31 mouse cellular contexts compared by ENCODE assay signal in genomic region chr8:109640410-109640809, GRCm38 (mm10). TPM values are rescaled to one million over a fixed set of nuclear protein-coding genes. Genes with fewer than 3 reads are reported as not detected.
DNase-seq lines count a peak whose midpoint lies in the region; ATAC-seq lines count a peak whose summit lies in the region.
"Had no signal": no experiment of that assay in that cellular context is flagged by ENCODE, and none has a peak within 500 bp of the region (broad histone marks: within the 10 kb centered on the region; RNA-seq: fewer than 3 reads in every experiment).

No protein-coding gene starts in this region.

- H3K9me3 ChIP-seq in embryonic facial prominence, embryonic 14.5 days (ENCODE audit: control insufficient read depth, low read length) = no peaks in the 10 kb centered on the region
- H3K9me3 ChIP-seq in embryonic facial prominence, embryonic 10.5 days = no peaks in the 10 kb centered on the region
- H3K9me3 ChIP-seq in kidney, embryonic 15.5 days (replicated peaks) = no peaks in the 10 kb centered on the region
- H3K9me3 ChIP-seq: embryonic facial prominence, embryonic 13.5 days; forebrain, embryonic 10.5 days; hindbrain, embryonic 10.5 days; hindbrain, embryonic 13.5 days had no signal

- H3K4me2 ChIP-seq in embryonic facial prominence, embryonic 14.5 days (ENCODE audit: low read depth, low read length) = no peak overlapping the region
- H3K4me2 ChIP-seq in kidney, embryonic 15.5 days = no peak overlapping the region
- H3K4me2 ChIP-seq: embryonic facial prominence, embryonic 13.5 days; heart, embryonic 11.5 days; hindbrain, embryonic 13.5 days had no signal

- ATAC-seq in embryonic facial prominence, embryonic 14.5 days (ENCODE audit: low read depth) = no peak
- no peak for ATAC-seq in kidney, embryonic 15.5 days (replicated peaks; ENCODE audit: low FRiP score)
- ATAC-seq: forebrain, embryonic 14.5 days; forebrain, postnatal 0 days; hindbrain, embryonic 16.5 days; intestine, postnatal 0 days had no signal

- DNase-seq in embryonic facial prominence, embryonic 14.5 days (ENCODE audit: low spot score) = peak; percentile 8
- no peak for DNase-seq in embryonic facial prominence, embryonic 10.5 days (ENCODE audit: low spot score)
- DNase-seq in kidney, postnatal 4 days = peak; percentile 14 to 22
- DNase-seq in ES-CJ7 (ENCODE audit: low read depth, low spot score) (peak; percentile 35), R1 (ENCODE audit: low read depth, low spot score) (peak; percentile 28)
- DNase-seq in adrenal gland, postnatal 4 days (ENCODE audit: low spot score in 2 of 2) = no peak
- DNase-seq in urinary bladder, postnatal 10 days (ENCODE audit: low spot score) = no peak
- DNase-seq: adrenal gland, adult 2 months; adrenal gland, postnatal 14 days; B cell, adult 2 months; cerebellum, adult 11-12 months; cerebellum, adult 8-10 months; cerebellum, postnatal 10 days; cerebellum, postnatal 36 days; forebrain, postnatal 0 days; gastrocnemius, adult 2 months; gastrocnemius, postnatal 14 days; heart, adult 11 months had no signal

- no peaks in the 10 kb centered on the region for H3K36me3 ChIP-seq in embryonic facial prominence, embryonic 14.5 days (ENCODE audit: control insufficient read depth, insufficient read depth, low read length)
- no peaks in the 10 kb centered on the region for H3K36me3 ChIP-seq in embryonic facial prominence, embryonic 10.5 days (replicated peaks)
- no peaks in the 10 kb centered on the region for H3K36me3 ChIP-seq in kidney, embryonic 15.5 days
- H3K36me3 ChIP-seq: embryonic facial prominence, embryonic 13.5 days; forebrain, embryonic 10.5 days; hindbrain, embryonic 10.5 days; hindbrain, embryonic 13.5 days had no signal

- H3K9ac ChIP-seq in embryonic facial prominence, embryonic 14.5 days (ENCODE audit: low read depth, low read length) = no peak overlapping the region
- H3K9ac ChIP-seq in kidney, embryonic 15.5 days = no peak overlapping the region
- H3K9ac ChIP-seq: embryonic facial prominence, embryonic 13.5 days; forebrain, postnatal 0 days; hindbrain, embryonic 13.5 days had no signal

- no peak overlapping the region for H3K4me3 ChIP-seq in embryonic facial prominence, embryonic 14.5 days (ENCODE audit: low read depth, low read length)
- no peak overlapping the region for H3K4me3 ChIP-seq in embryonic facial prominence, embryonic 10.5 days
- H3K4me3 ChIP-seq in kidney, embryonic 15.5 days (replicated peaks) = no peak overlapping the region
- H3K4me3 ChIP-seq: embryonic facial prominence, embryonic 13.5 days; forebrain, embryonic 10.5 days; gastrocnemius, adult 2 months; hindbrain, embryonic 10.5 days; hindbrain, embryonic 13.5 days had no signal

- H3K27me3 ChIP-seq in embryonic facial prominence, embryonic 14.5 days (replicated peaks; ENCODE audit: control insufficient read depth, insufficient read depth, low read length) = no peaks in the 10 kb centered on the region
- no peaks in the 10 kb centered on the region for H3K27me3 ChIP-seq in embryonic facial prominence, embryonic 10.5 days (replicated peaks; ENCODE audit: low read depth, poor library complexity, severe bottlenecking)
- H3K27me3 ChIP-seq in kidney, embryonic 15.5 days = no peaks in the 10 kb centered on the region
- H3K27me3 ChIP-seq: CH12.LX; embryonic facial prominence, embryonic 13.5 days; hindbrain, embryonic 13.5 days had no signal

- H3K27ac ChIP-seq in embryonic facial prominence, embryonic 14.5 days (replicated peaks; ENCODE audit: low read depth, low read length) = no peak overlapping the region
- no peak overlapping the region for H3K27ac ChIP-seq in embryonic facial prominence, embryonic 10.5 days (replicated peaks)
- H3K27ac ChIP-seq in kidney, embryonic 15.5 days = no peak overlapping the region
- H3K27ac ChIP-seq: embryonic facial prominence, embryonic 13.5 days; forebrain, embryonic 10.5 days; gastrocnemius, adult 2 months; hindbrain, embryonic 10.5 days; hindbrain, embryonic 13.5 days had no signal

- H3K4me1 ChIP-seq in embryonic facial prominence, embryonic 14.5 days (ENCODE audit: control insufficient read depth, insufficient read depth, low read length) = no peaks in the 10 kb centered on the region
- no peaks in the 10 kb centered on the region for H3K4me1 ChIP-seq in embryonic facial prominence, embryonic 10.5 days
- H3K4me1 ChIP-seq in kidney, embryonic 15.5 days = no peaks in the 10 kb centered on the region
- H3K4me1 ChIP-seq: embryonic facial prominence, embryonic 13.5 days; forebrain, embryonic 10.5 days; hindbrain, embryonic 10.5 days; hindbrain, embryonic 13.5 days had no signal

- WGBS in embryonic facial prominence, embryonic 14.5 days = 50% methylated on average over 7 of the region's 7 CpGs
- WGBS in embryonic facial prominence, embryonic 10.5 days = 63% methylated on average over 7 of the region's 7 CpGs
- WGBS in kidney, embryonic 15.5 days = 60% methylated on average over 7 of the region's 7 CpGs

RNA-seq across cellular contexts. Expression of gene Pkd1l3, which starts 26.1 kb away (rescaled TPM):
- 0.24 TPM in 1 of 2 replicates, not detected in the other for polyA plus RNA-seq in embryonic facial prominence, embryonic 14.5 days (2014; fragmentation: Nextera tagmentation; extraction: Ambion mirVana)
- polyA plus RNA-seq in embryonic facial prominence, embryonic 10.5 days (2016; fragmentation: Nextera tagmentation; extraction: Ambion mirVana) = 0.10 and 0.12 TPM in 2 replicates
- 0.09 and 0.14 TPM in 2 replicates for polyA plus RNA-seq in kidney, embryonic 15.5 days (2015; fragmentation: Nextera tagmentation; extraction: Ambion mirVana)
- total RNA-seq in adrenal gland, postnatal 4 days (2021) = under 1 TPM in 1 of 2 experiments, not detected in 1; 0.08 TPM
- total RNA-seq: gastrocnemius, postnatal 4 days; heart, postnatal 25 days had no signal
- polyA plus RNA-seq: forebrain, embryonic 14.5 days; heart, embryonic 14.5 days; intestine, postnatal 0 days had no signal

RNA-seq across cellular contexts. Expression of gene Dhodh, which starts 31.9 kb away (rescaled TPM):
- 34.7 and 39.3 TPM in 2 replicates for polyA plus RNA-seq in embryonic facial prominence, embryonic 14.5 days (2014; fragmentation: Nextera tagmentation; extraction: Ambion mirVana)
- 54.5 and 56.7 TPM in 2 replicates for polyA plus RNA-seq in embryonic facial prominence, embryonic 10.5 days (2016; fragmentation: Nextera tagmentation; extraction: Ambion mirVana)
- polyA plus RNA-seq in kidney, embryonic 15.5 days (2015; fragmentation: Nextera tagmentation; extraction: Ambion mirVana) = 42.0 and 50.2 TPM in 2 replicates
- total RNA-seq in adrenal gland, postnatal 4 days (2021) = 10 to 100 TPM; 27.2 to 32.1 TPM

RNA-seq across cellular contexts. Expression of gene Ist1, which starts 52.6 kb away (rescaled TPM):
- polyA plus RNA-seq in embryonic facial prominence, embryonic 14.5 days (2014; fragmentation: Nextera tagmentation; extraction: Ambion mirVana) = 118 and 136 TPM in 2 replicates
- 141 and 149 TPM in 2 replicates for polyA plus RNA-seq in embryonic facial prominence, embryonic 10.5 days (2016; fragmentation: Nextera tagmentation; extraction: Ambion mirVana)
- 136 and 141 TPM in 2 replicates for polyA plus RNA-seq in kidney, embryonic 15.5 days (2015; fragmentation: Nextera tagmentation; extraction: Ambion mirVana)
- 100 to 1,000 TPM in 1 of 2 experiments, 10 to 100 TPM in 1; 99.2 to 104 TPM for total RNA-seq in adrenal gland, postnatal 4 days (2021)

Comparison
In these comparisons a context has a peak if more than half of its experiments do, and no peak if none do; other contexts are left out.
1. DNase-seq: peak in embryonic facial prominence, embryonic 14.5 days (single experiment), kidney, postnatal 4 days (2 of 2), ES-CJ7 (single experiment) and R1 (single experiment); none in embryonic facial prominence, embryonic 10.5 days (single experiment), adrenal gland, postnatal 4 days (0 of 2) and urinary bladder, postnatal 10 days (single experiment).